Comparison of ENCODE assay signal across 8 mouse cellular contexts in the genomic region with DNA sequence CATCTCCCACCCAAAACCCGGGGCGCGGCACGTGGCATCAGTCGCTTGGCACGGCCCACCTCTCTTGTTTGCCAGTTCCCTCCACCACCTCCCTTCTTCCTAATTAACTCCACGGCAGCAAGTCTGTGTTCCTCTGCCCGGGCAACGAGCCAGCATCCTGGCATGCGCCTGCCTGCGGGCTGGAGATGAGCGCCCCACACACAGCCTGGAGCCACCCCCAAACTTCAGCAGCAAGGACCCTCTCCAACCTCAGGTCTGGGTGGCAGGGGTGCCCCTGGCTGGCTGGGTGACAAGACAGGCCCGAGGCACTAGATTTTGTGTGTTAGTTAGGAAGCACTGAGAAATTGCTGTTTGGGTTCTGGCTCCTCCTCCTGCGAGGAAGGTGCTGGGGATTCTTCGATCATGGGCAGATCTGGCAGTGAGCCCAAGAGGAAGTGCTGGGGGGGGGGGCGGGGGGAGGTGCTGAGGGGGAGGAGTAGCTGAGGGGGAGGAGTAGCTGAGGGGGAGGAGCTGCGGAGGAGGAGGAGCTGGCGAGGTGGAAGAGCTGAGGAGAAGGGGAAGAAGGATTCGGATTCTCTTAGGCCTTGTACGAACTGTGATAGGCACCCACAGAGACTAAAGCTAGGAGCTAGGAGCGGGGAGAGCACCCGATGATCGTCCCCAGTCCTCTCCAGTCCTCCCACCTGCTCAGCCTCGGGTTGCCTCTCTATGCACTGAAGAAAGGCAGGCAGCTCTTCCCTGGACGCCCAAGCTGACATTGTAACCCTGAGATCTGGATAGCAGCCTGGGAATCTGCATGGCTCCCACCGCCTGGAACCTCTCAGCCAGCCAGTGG. TPM values are rescaled to one million over a fixed set of nuclear protein-coding genes. Genes with fewer than 3 reads are reported as not detected.
DNase-seq lines count a peak whose midpoint lies in the region; ATAC-seq lines count a peak whose summit lies in the region.

No protein-coding gene starts in this region.

- 2% methylated on average over 24 of the region's 26 CpGs for WGBS in intestine, embryonic 15.5 days

- peak overlapping the region; percentile 75 for H3K27ac ChIP-seq in intestine, embryonic 15.5 days

- peak; percentile 83 for ATAC-seq in intestine, embryonic 15.5 days
- ATAC-seq in megakaryocyte-erythroid progenitor cell, adult 5-6 weeks (replicated peaks; ENCODE audit: low FRiP score, low TSS enrichment, poor library complexity, severe bottlenecking): peak; percentile 55

- 0 out of 2 replicates have a peak overlapping the region, but pooled peaks have one; percentile 22 for H3K9ac ChIP-seq in intestine, embryonic 15.5 days

- peaks cover 27% of the 10 kb centered on the region for H3K4me1 ChIP-seq in intestine, embryonic 15.5 days (replicated peaks)

- peak overlapping the region; percentile 23 for H3K4me3 ChIP-seq in intestine, embryonic 15.5 days (replicated peaks)

- intact Hi-C loops in left cerebral cortex, postnatal 10 days (cut with DNase I): no loop called here

- no peaks in the 10 kb centered on the region for H3K9me3 ChIP-seq in intestine, embryonic 15.5 days

- H3K36me3 ChIP-seq in intestine, embryonic 15.5 days: no peaks in the 10 kb centered on the region

- peak; percentile 89 for DNase-seq in R1 (ENCODE audit: low read depth, low spot score)
- DNase-seq in cerebellum, postnatal 4 days (ENCODE audit: low spot score in 2 of 2): peak; percentile 86 to 97
- DNase-seq in gastrocnemius, postnatal 25 days: peak; percentile 53
- DNase-seq in left cerebral cortex, postnatal 10 days (ENCODE audit: extremely low spot score in 1 of 2, low spot score in 2 of 2): peak; percentile 94
- peak; percentile 91 for DNase-seq in right cerebral cortex, postnatal 25 days
- peak; percentile 61 to 70 for DNase-seq in urinary bladder, postnatal 36 days (ENCODE audit: low spot score in 2 of 2)

- H3K27me3 ChIP-seq in intestine, embryonic 15.5 days (replicated peaks): no peaks in the 10 kb centered on the region

- peak overlapping the region; percentile 72 for H3K4me2 ChIP-seq in intestine, embryonic 15.5 days (replicated peaks)

RNA-seq across cellular contexts. Expression of a gene that starts 1.3 kb away (rescaled TPM):
- total RNA-seq in gastrocnemius, postnatal 25 days (2021): not detected
- polyA plus RNA-seq in intestine, embryonic 15.5 days (2015; fragmentation: Nextera tagmentation; extraction: Ambion mirVana): not detected in 2 replicates
- under 1 TPM in 1 of 2 experiments, not detected in 1; 0.24 TPM for total RNA-seq in left cerebral cortex, postnatal 10 days (2021)
- total RNA-seq in megakaryocyte-erythroid progenitor cell, adult 5-6 weeks (2014; fragmentation: Nextera tagmentation): not detected in 2 replicates
- total RNA-seq in megakaryocyte-erythroid progenitor cell, adult 5-6 weeks (2017): not detected in 2 replicates

Comparison
In these comparisons a context has a peak if more than half of its experiments do, and no peak if none do; other contexts are left out.
1. Peak in every context shown above with its lines: DNase-seq, ATAC-seq, H3K4me3 ChIP-seq and H3K27ac ChIP-seq.